Mouse (Mus musculus): ENCODE results near the gene Amdhd2. TPM values are rescaled to one million over a fixed set of nuclear protein-coding genes. Genes with fewer than 3 reads are reported as not detected.
A peak's percentile ranks its signal among the peaks of the same experiment; 100 is the strongest.

Amdhd2 gene
- polyA plus RNA-seq, 1 experiment from 2014 or later = 159 TPM

GRCm38 (mm10) chr17:24209043-24209915, 45.7 kb upstream of the Amdhd2 start, which contains the start of gene Ntn3:
TSS of gene Ntn3 (minus strand) at chr17:24209531.
- WGBS = 5% methylated on average over 33 of the region's 43 CpGs
- ATAC-seq = no peak

GRCm38 (mm10) chr17:24208641-24209042, 45.1 kb upstream of the Amdhd2 start:
- Histone ChIP-seq H3K4me3 (ENCODE audit: low read depth, low read length) (peak overlapping the region; percentile 30), H3K4me2 (replicated peaks; ENCODE audit: low read depth) (peak overlapping the region; percentile 67), H3K9ac (ENCODE audit: low read depth, low read length) (peak overlapping the region; percentile 23), H3K36me3 (ENCODE audit: control insufficient read depth, insufficient read depth) (no peaks in the 10 kb centered on the region; the same call in 1 of the 2 replicates), H3K4me1 (replicated peaks; ENCODE audit: control insufficient read depth, insufficient read depth, low read length) (peaks cover 20% of the 10 kb centered on the region), H3K27ac (ENCODE audit: low read depth, low read length) (peak overlapping the region; percentile 46; the same call in 1 of the 2 replicates), H3K27me3 (replicated peaks; ENCODE audit: control insufficient read depth, insufficient read depth, low read length) (peaks cover 14% of the 10 kb centered on the region; the same call in 1 of the 2 replicates), H3K9me3 (ENCODE audit: control insufficient read depth) (no peaks in the 10 kb centered on the region)
- TF ChIP-seq CTCF (IDR thresholded peaks at IDR 0.05; ENCODE audit: low read depth) = no peak
- ATAC-seq = no peak
- WGBS = 11% methylated on average over 29 of the region's 29 CpGs

More at GRCm38 (mm10) chr17:24209043-24209915, 45.7 kb upstream of the Amdhd2 start, which contains the start of gene Ntn3:
- H3K4me2 ChIP-seq (replicated peaks; ENCODE audit: low read depth) = peak within 1 kb of the TSS; percentile 67
- H3K27me3 ChIP-seq (replicated peaks; ENCODE audit: control insufficient read depth, insufficient read depth, low read length) = peaks cover 14% of the 10 kb centered on the region; the same call in 1 of the 2 replicates
- peak within 1 kb of the TSS; percentile 30 for H3K4me3 ChIP-seq (ENCODE audit: low read depth, low read length)
- peak within 1 kb of the TSS; percentile 46; the same call in 1 of the 2 replicates for H3K27ac ChIP-seq (ENCODE audit: low read depth, low read length)
- peaks cover 19% of the 10 kb centered on the region for H3K4me1 ChIP-seq (replicated peaks; ENCODE audit: control insufficient read depth, insufficient read depth, low read length)
- no peak for TF ChIP-seq CTCF (IDR thresholded peaks at IDR 0.05; ENCODE audit: low read depth)
- no peaks in the 10 kb centered on the region for H3K9me3 ChIP-seq (ENCODE audit: control insufficient read depth)
- H3K36me3 ChIP-seq (ENCODE audit: control insufficient read depth, insufficient read depth) = no peaks in the 10 kb centered on the region; the same call in 1 of the 2 replicates
- H3K9ac ChIP-seq (ENCODE audit: low read depth, low read length) = peak within 1 kb of the TSS; percentile 23

GRCm38 (mm10) chr17:24207768-24208640, 44.4 kb upstream of the Amdhd2 start:
- peaks cover 20% of the 10 kb centered on the region for H3K4me1 ChIP-seq (replicated peaks; ENCODE audit: control insufficient read depth, insufficient read depth, low read length)
- H3K9me3 ChIP-seq (ENCODE audit: control insufficient read depth) = no peaks in the 10 kb centered on the region
- no peak overlapping the region for H3K27ac ChIP-seq (ENCODE audit: low read depth, low read length)

DNA sequence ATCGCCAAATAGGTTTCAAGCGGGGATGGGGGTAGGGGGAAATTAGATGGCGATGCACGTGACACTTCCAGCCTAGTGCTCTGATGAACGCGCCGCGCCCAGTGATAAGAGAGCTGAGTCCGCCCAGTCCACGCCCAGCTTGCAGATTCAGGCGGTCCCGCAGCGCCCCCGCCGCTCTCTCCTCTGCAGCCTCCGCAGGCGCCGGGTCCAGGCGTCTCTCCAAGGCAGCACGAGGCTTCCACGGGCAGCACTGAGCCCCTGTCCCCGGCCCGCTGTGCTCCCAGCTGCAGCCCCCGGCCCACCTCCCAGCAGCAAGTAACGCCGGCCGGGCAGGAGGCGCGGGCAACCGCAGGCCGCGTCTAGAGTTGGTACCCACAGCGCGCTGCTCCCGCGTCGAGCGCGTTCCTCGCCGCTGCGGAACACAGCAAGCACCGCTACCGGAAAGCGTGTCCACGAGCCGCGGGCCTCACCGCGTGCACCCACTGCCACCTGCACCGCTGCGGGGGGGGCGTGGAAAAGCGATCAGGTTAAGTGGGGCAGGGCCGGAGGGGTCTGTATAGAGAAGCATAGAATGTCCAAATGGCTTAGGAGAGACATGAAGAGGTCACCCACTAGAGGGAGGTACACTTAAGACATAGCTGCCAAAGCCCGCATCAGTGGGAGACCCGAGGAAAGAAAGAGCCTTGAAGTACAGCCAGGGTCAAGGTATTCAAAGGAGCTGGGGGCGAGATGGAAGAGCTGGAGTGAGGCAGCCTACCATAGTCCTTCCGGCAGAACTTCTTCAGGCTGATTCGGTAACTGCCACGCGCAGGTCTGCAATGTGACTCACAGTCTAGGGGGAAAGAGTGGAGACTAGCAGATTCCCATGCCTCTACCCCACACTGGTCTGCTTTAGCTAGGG, 43.1 kb upstream of the Amdhd2 start:
- H3K36me3 ChIP-seq (ENCODE audit: control insufficient read depth, insufficient read depth) = no peaks in the 10 kb centered on the region; the same call in 1 of the 2 replicates
- peaks cover 15% of the 10 kb centered on the region for H3K4me1 ChIP-seq (replicated peaks; ENCODE audit: control insufficient read depth, insufficient read depth, low read length)
- H3K4me3 ChIP-seq (ENCODE audit: low read depth, low read length) = peak overlapping the region; percentile 21
- no peak overlapping the region for H3K9ac ChIP-seq (ENCODE audit: low read depth, low read length)
- peak; percentile 53 for TF ChIP-seq CTCF (IDR thresholded peaks at IDR 0.05; ENCODE audit: low read depth)
- no peak overlapping the region for H3K27ac ChIP-seq (ENCODE audit: low read depth, low read length)
- H3K9me3 ChIP-seq (ENCODE audit: control insufficient read depth) = no peaks in the 10 kb centered on the region
- peaks cover 10% of the 10 kb centered on the region; the same call in 1 of the 2 replicates for H3K27me3 ChIP-seq (replicated peaks; ENCODE audit: control insufficient read depth, insufficient read depth, low read length)
- peak overlapping the region; percentile 97 for H3K4me2 ChIP-seq (replicated peaks; ENCODE audit: low read depth)
- no peak for ATAC-seq
- WGBS = 8% methylated on average over 62 of the region's 62 CpGs

More at GRCm38 (mm10) chr17:24207768-24208640, 44.4 kb upstream of the Amdhd2 start:
- Histone ChIP-seq H3K4me3 (ENCODE audit: low read depth, low read length) (no peak overlapping the region; the same call in 1 of the 2 replicates), H3K36me3 (ENCODE audit: control insufficient read depth, insufficient read depth) (no peaks in the 10 kb centered on the region; the same call in 1 of the 2 replicates), H3K27me3 (replicated peaks; ENCODE audit: control insufficient read depth, insufficient read depth, low read length) (peaks cover 14% of the 10 kb centered on the region; the same call in 1 of the 2 replicates), H3K9ac (ENCODE audit: low read depth, low read length) (no peak overlapping the region), H3K4me2 (replicated peaks; ENCODE audit: low read depth) (peak overlapping the region; percentile 67)
- 70% methylated on average over 34 of the region's 34 CpGs for WGBS
- TF ChIP-seq CTCF (IDR thresholded peaks at IDR 0.05; ENCODE audit: low read depth) = no peak
- no peak for ATAC-seq

GRCm38 (mm10) chr17:24205908-24206361, 42.4 kb upstream of the Amdhd2 start:
- 6% methylated on average over 15 of the region's 15 CpGs for WGBS
- no peak overlapping the region for H3K9ac ChIP-seq (ENCODE audit: low read depth, low read length)
- TF ChIP-seq CTCF (IDR thresholded peaks at IDR 0.05; ENCODE audit: low read depth) = no peak
- H3K4me3 ChIP-seq (ENCODE audit: low read depth, low read length) = peak overlapping the region; percentile 63
- H3K27ac ChIP-seq (ENCODE audit: low read depth, low read length) = peak overlapping the region; percentile 75; the same call in 1 of the 2 replicates
- no peaks in the 10 kb centered on the region for H3K9me3 ChIP-seq (ENCODE audit: control insufficient read depth)
- H3K36me3 ChIP-seq (ENCODE audit: control insufficient read depth, insufficient read depth) = no peaks in the 10 kb centered on the region; the same call in 1 of the 2 replicates
- H3K4me1 ChIP-seq (replicated peaks; ENCODE audit: control insufficient read depth, insufficient read depth, low read length) = peaks cover 13% of the 10 kb centered on the region
- ATAC-seq = no peak; the same call in 1 of the 2 replicates
- H3K27me3 ChIP-seq (replicated peaks; ENCODE audit: control insufficient read depth, insufficient read depth, low read length) = peaks cover 10% of the 10 kb centered on the region; the same call in 1 of the 2 replicates
- H3K4me2 ChIP-seq (replicated peaks; ENCODE audit: low read depth) = peak overlapping the region; percentile 97
